In the genomic region with DNA sequence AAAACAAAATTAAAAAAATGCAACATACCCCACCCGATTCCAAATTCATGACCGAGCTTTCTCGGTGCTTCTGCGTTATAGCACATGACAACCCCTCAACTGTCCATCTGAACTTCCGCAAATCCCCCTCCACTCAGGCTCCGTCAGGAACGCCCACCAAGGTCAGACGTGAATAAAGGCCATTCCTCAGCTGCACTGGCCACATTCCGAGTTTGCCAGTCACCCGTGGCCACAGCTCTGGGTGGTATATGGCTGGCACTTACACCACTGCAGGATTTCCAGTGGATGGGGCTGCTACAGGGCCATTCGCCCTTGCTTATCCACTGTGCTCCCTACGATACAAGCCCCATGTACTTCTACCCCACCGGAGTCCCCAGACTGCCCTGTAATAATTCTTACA, we compare ENCODE assay signal across 22 mouse cellular contexts. TPM values are rescaled to one million over a fixed set of nuclear protein-coding genes. Genes with fewer than 3 reads are reported as not detected.
DNase-seq lines count a peak whose midpoint lies in the region; ATAC-seq lines count a peak whose summit lies in the region.
"Had no signal": no experiment of that assay in that cellular context is flagged by ENCODE, and none has a peak within 500 bp of the region (broad histone marks: within the 10 kb centered on the region; RNA-seq: fewer than 3 reads in every experiment).

No protein-coding gene starts in this region.

- H3K27ac ChIP-seq in forebrain, embryonic 14.5 days (ENCODE audit: low read depth, low read length) = no peak overlapping the region
- no peak overlapping the region for H3K27ac ChIP-seq in forebrain, embryonic 13.5 days
- no peak overlapping the region for H3K27ac ChIP-seq in intestine, embryonic 14.5 days (ENCODE audit: low read depth)
- no peak overlapping the region for H3K27ac ChIP-seq in intestine, embryonic 15.5 days
- H3K27ac ChIP-seq: embryonic facial prominence, embryonic 15.5 days; hindbrain, embryonic 12.5 days had no signal

- H3K4me2 ChIP-seq in forebrain, embryonic 14.5 days (ENCODE audit: low read length) = no peak overlapping the region
- H3K4me2 ChIP-seq in forebrain, embryonic 13.5 days = no peak overlapping the region
- H3K4me2 ChIP-seq in intestine, embryonic 14.5 days (ENCODE audit: low read length) = no peak overlapping the region
- H3K4me2 ChIP-seq in intestine, embryonic 15.5 days (replicated peaks) = no peak overlapping the region
- H3K4me2 ChIP-seq: embryonic facial prominence, embryonic 15.5 days; heart, embryonic 12.5 days; hindbrain, embryonic 12.5 days had no signal

- peak; percentile 50 for DNase-seq in adrenal gland, postnatal 14 days
- DNase-seq in adrenal gland, postnatal 4 days (ENCODE audit: low spot score in 2 of 2) = no peak
- DNase-seq in forebrain, embryonic 14.5 days (ENCODE audit: low spot score) = no peak
- DNase-seq in intestine, embryonic 14.5 days (ENCODE audit: low spot score) = no peak
- DNase-seq: cerebellum, adult 18-20 months; cerebellum, adult 9-11 months; cerebellum, postnatal 36 days; gastrocnemius, adult 2 months; gastrocnemius, postnatal 25 days; heart, postnatal 4 days; kidney, adult 18-20 months had no signal

- H3K27me3 ChIP-seq in forebrain, embryonic 14.5 days (replicated peaks; ENCODE audit: control insufficient read depth, insufficient read depth, low read length) = no peaks in the 10 kb centered on the region
- H3K27me3 ChIP-seq in forebrain, embryonic 13.5 days = no peaks in the 10 kb centered on the region
- no peaks in the 10 kb centered on the region for H3K27me3 ChIP-seq in intestine, embryonic 14.5 days (replicated peaks; ENCODE audit: control insufficient read depth, insufficient read depth, low read length)
- no peaks in the 10 kb centered on the region for H3K27me3 ChIP-seq in intestine, embryonic 15.5 days (replicated peaks)
- H3K27me3 ChIP-seq: CH12.LX; embryonic facial prominence, embryonic 15.5 days; heart, embryonic 12.5 days; hindbrain, embryonic 12.5 days; Patski had no signal

- 0 out of 2 replicates have a peak, but pooled peaks cover 6% of the 10 kb centered on the region for H3K36me3 ChIP-seq in forebrain, embryonic 14.5 days (ENCODE audit: control insufficient read depth, insufficient read depth, low read length)
- peaks cover 18% of the 10 kb centered on the region for H3K36me3 ChIP-seq in forebrain, embryonic 13.5 days (ENCODE audit: poor library complexity, severe bottlenecking)
- H3K36me3 ChIP-seq in intestine, embryonic 14.5 days (ENCODE audit: control insufficient read depth, insufficient read depth, low read length) = 0 out of 2 replicates have a peak, but pooled peaks cover 2% of the 10 kb centered on the region
- no peaks in the 10 kb centered on the region for H3K36me3 ChIP-seq in intestine, embryonic 15.5 days
- H3K36me3 ChIP-seq: embryonic facial prominence, embryonic 15.5 days had no signal

- H3K4me1 ChIP-seq in forebrain, embryonic 14.5 days (ENCODE audit: control insufficient read depth, insufficient read depth, low read length) = peaks cover 11% of the 10 kb centered on the region; the same call in 1 of the 2 replicates
- H3K4me1 ChIP-seq in forebrain, embryonic 13.5 days = peaks cover 45% of the 10 kb centered on the region
- peaks cover 17% of the 10 kb centered on the region for H3K4me1 ChIP-seq in intestine, embryonic 14.5 days (replicated peaks; ENCODE audit: control insufficient read depth, insufficient read depth, low read length)
- H3K4me1 ChIP-seq in intestine, embryonic 15.5 days (replicated peaks) = peaks cover 19% of the 10 kb centered on the region; the same call in 1 of the 2 replicates

- 75% methylated on average over 13 of the region's 13 CpGs for WGBS in forebrain, embryonic 14.5 days
- WGBS in forebrain, embryonic 13.5 days = 80% methylated on average over 13 of the region's 13 CpGs
- 89% methylated on average over 13 of the region's 13 CpGs for WGBS in intestine, embryonic 14.5 days
- WGBS in intestine, embryonic 15.5 days = 87% methylated on average over 13 of the region's 13 CpGs

- H3K4me3 ChIP-seq in forebrain, embryonic 14.5 days (ENCODE audit: low read depth, low read length) = no peak overlapping the region
- H3K4me3 ChIP-seq in forebrain, embryonic 13.5 days = no peak overlapping the region
- H3K4me3 ChIP-seq in intestine, embryonic 14.5 days (ENCODE audit: low read depth, low read length) = no peak overlapping the region
- no peak overlapping the region for H3K4me3 ChIP-seq in intestine, embryonic 15.5 days (replicated peaks)
- H3K4me3 ChIP-seq: embryonic facial prominence, embryonic 15.5 days; erythroblast, embryonic 14.5 days; gastrocnemius, adult 2 months; heart, embryonic 12.5 days; hindbrain, embryonic 12.5 days had no signal

- H3K9ac ChIP-seq in forebrain, embryonic 14.5 days (ENCODE audit: low read length) = no peak overlapping the region
- H3K9ac ChIP-seq in forebrain, embryonic 13.5 days = no peak overlapping the region
- H3K9ac ChIP-seq in intestine, embryonic 14.5 days (ENCODE audit: low read length) = no peak overlapping the region
- H3K9ac ChIP-seq in intestine, embryonic 15.5 days = no peak overlapping the region
- H3K9ac ChIP-seq: embryonic facial prominence, embryonic 15.5 days; heart, embryonic 12.5 days; hindbrain, embryonic 12.5 days had no signal

- ATAC-seq in forebrain, embryonic 14.5 days = peak; percentile 11; the same call in 1 of the 2 replicates
- no peak; the same call in 1 of the 2 replicates for ATAC-seq in forebrain, embryonic 13.5 days
- 0 out of 2 replicates have a peak, but pooled peaks have one; percentile 27 for ATAC-seq in intestine, embryonic 14.5 days (replicated peaks; ENCODE audit: low FRiP score, low TSS enrichment, low read depth)
- no peak for ATAC-seq in intestine, embryonic 15.5 days
- ATAC-seq: activated CD4-positive, CD25-positive, alpha-beta regulatory T cell, adult 4 months; hindbrain, embryonic 16.5 days; inflammation-experienced regulatory T-cells, adult 6 months; Patski had no signal

- H3K9me3 ChIP-seq in forebrain, embryonic 14.5 days (replicated peaks; ENCODE audit: control insufficient read depth, low read length) = no peaks in the 10 kb centered on the region
- 0 out of 2 replicates have a peak, but pooled peaks cover 4% of the 10 kb centered on the region for H3K9me3 ChIP-seq in forebrain, embryonic 13.5 days (replicated peaks)
- H3K9me3 ChIP-seq in intestine, embryonic 14.5 days (ENCODE audit: control insufficient read depth, low read length) = no peaks in the 10 kb centered on the region
- H3K9me3 ChIP-seq in intestine, embryonic 15.5 days = no peaks in the 10 kb centered on the region

RNA-seq across cellular contexts. Expression of gene Smad1, which starts 7.9 kb away (rescaled TPM):
- total RNA-seq in adrenal gland, postnatal 14 days (2021) = 30.6 and 42.4 TPM in 2 replicates
- total RNA-seq in adrenal gland, postnatal 4 days (2021) = 10 to 100 TPM; 48.6 to 54.4 TPM
- polyA plus RNA-seq in forebrain, embryonic 14.5 days (2014; fragmentation: Nextera tagmentation; extraction: Ambion mirVana) = 64.2 and 66.5 TPM in 2 replicates
- polyA plus RNA-seq in forebrain, embryonic 13.5 days (2015; fragmentation: Nextera tagmentation; extraction: Ambion mirVana) = 49.5 and 50.9 TPM in 2 replicates
- 52.3 and 59.1 TPM in 2 replicates for polyA plus RNA-seq in intestine, embryonic 14.5 days (2014; fragmentation: Nextera tagmentation; extraction: Ambion mirVana)
- polyA plus RNA-seq in intestine, embryonic 15.5 days (2015; fragmentation: Nextera tagmentation; extraction: Ambion mirVana) = 37.6 and 39.9 TPM in 2 replicates
- total RNA-seq: CH12.LX had no signal

Comparison
In these comparisons a context has a peak if more than half of its experiments do, and no peak if none do; other contexts are left out.
1. ATAC-seq: peak in forebrain, embryonic 14.5 days (single experiment) and intestine, embryonic 14.5 days (single experiment); none in forebrain, embryonic 13.5 days (single experiment) and intestine, embryonic 15.5 days (single experiment).